Mouse (Mus musculus) lung, adult 2 months (tissue): ENCODE measurements around the gene Rras.

Experiments used
- CTCF ChIP-seq: fragments of 200-500 bp; IDR thresholded peaks from 2 replicates; pipeline ENCODE4 v1.5.1; 2011; ENCODE audit warnings: mild to moderate bottlenecking, low read length, control low read depth; ENCODE audit not compliant: insufficient read depth
- POLR2A ChIP-seq: fragments of 200-500 bp; IDR thresholded peaks from 2 replicates; pipeline ENCODE4 v1.6.1; 2011; ENCODE audit warnings: low read depth, mild to moderate bottlenecking, control low read depth, low read length, borderline replicate concordance; ENCODE audit errors: extremely low read depth

- TF ChIP-seq POLR2A = no peak
- no peak for TF ChIP-seq CTCF
Observed at GRCm38 (mm10) chr7:45012824-45013223, 4.9 kb upstream of the Rras start.
